Mouse (Mus musculus): ENCODE data around the gene Ap1g1. TPM values are rescaled to one million over a fixed set of nuclear protein-coding genes. Genes with fewer than 3 reads are reported as not detected.

Ap1g1 gene
- polyA plus RNA-seq, 1 experiment = 0.16 TPM

- peaks cover 17% of the 10 kb centered on the region for H3K4me1 ChIP-seq (ENCODE audit: control insufficient read depth)
- H3K27me3 ChIP-seq (ENCODE audit: control insufficient read depth) = no peaks in the 10 kb centered on the region
- peaks cover 81% of the 10 kb centered on the region for H3K36me3 ChIP-seq (ENCODE audit: control insufficient read depth)
- no peak overlapping the region for H3K4me3 ChIP-seq (replicated peaks)
- H3K9me3 ChIP-seq (ENCODE audit: control insufficient read depth, low read length) = peaks cover 3% of the 10 kb centered on the region; the same call in 1 of the 2 replicates
- TF ChIP-seq TAL1 (IDR thresholded peaks at IDR 0.05; ENCODE audit: low read length) (no peak), GATA1 (IDR thresholded peaks at IDR 0.05; ENCODE audit: low read length) (no peak)
Measured at GRCm38 (mm10) chr8:109890794-109891585, 112.6 kb downstream of the Ap1g1 start.

GRCm38 (mm10) chr8:109894636-109895035 is 116.3 kb downstream of the Ap1g1 start:
- peaks cover 80% of the 10 kb centered on the region for H3K36me3 ChIP-seq (ENCODE audit: control insufficient read depth)
- peaks cover 17% of the 10 kb centered on the region for H3K4me1 ChIP-seq (ENCODE audit: control insufficient read depth)
- H3K4me3 ChIP-seq (replicated peaks) = no peak overlapping the region
- H3K27me3 ChIP-seq (ENCODE audit: control insufficient read depth) = no peaks in the 10 kb centered on the region
- peaks cover 3% of the 10 kb centered on the region; the same call in 1 of the 2 replicates for H3K9me3 ChIP-seq (ENCODE audit: control insufficient read depth, low read length)
- TF ChIP-seq GATA1 (IDR thresholded peaks at IDR 0.05; ENCODE audit: low read length) (no peak), TAL1 (IDR thresholded peaks at IDR 0.05; ENCODE audit: low read length) (no peak)

- peaks cover 17% of the 10 kb centered on the region for H3K4me1 ChIP-seq (ENCODE audit: control insufficient read depth)
- H3K4me3 ChIP-seq (replicated peaks) = no peak overlapping the region
- H3K36me3 ChIP-seq (ENCODE audit: control insufficient read depth) = peaks cover 80% of the 10 kb centered on the region
- TF ChIP-seq TAL1 (IDR thresholded peaks at IDR 0.05; ENCODE audit: low read length) (no peak), GATA1 (IDR thresholded peaks at IDR 0.05; ENCODE audit: low read length) (no peak)
- H3K9me3 ChIP-seq (ENCODE audit: control insufficient read depth, low read length) = peaks cover 3% of the 10 kb centered on the region; the same call in 1 of the 2 replicates
- no peaks in the 10 kb centered on the region for H3K27me3 ChIP-seq (ENCODE audit: control insufficient read depth)
Measured at GRCm38 (mm10) chr8:109895355-109895754, 117.0 kb downstream of the Ap1g1 start.

- TF ChIP-seq GATA1 (IDR thresholded peaks at IDR 0.05; ENCODE audit: low read length) (no peak), TAL1 (IDR thresholded peaks at IDR 0.05; ENCODE audit: low read length) (no peak)
- Histone ChIP-seq H3K4me3 (replicated peaks) (no peak overlapping the region), H3K9me3 (ENCODE audit: control insufficient read depth, low read length) (no peaks in the 10 kb centered on the region), H3K4me1 (ENCODE audit: control insufficient read depth) (no peaks in the 10 kb centered on the region; the same call in 1 of the 2 replicates), H3K27me3 (ENCODE audit: control insufficient read depth) (no peaks in the 10 kb centered on the region), H3K36me3 (ENCODE audit: control insufficient read depth) (peaks cover 90% of the 10 kb centered on the region)
Measured at GRCm38 (mm10) chr8:109902379-109902778, 124.0 kb downstream of the Ap1g1 start.

GRCm38 (mm10) chr8:109903909-109904469 is 125.6 kb downstream of the Ap1g1 start:
- Histone ChIP-seq H3K27me3 (ENCODE audit: control insufficient read depth) (no peaks in the 10 kb centered on the region), H3K9me3 (ENCODE audit: control insufficient read depth, low read length) (no peaks in the 10 kb centered on the region), H3K36me3 (ENCODE audit: control insufficient read depth) (peaks cover 92% of the 10 kb centered on the region), H3K4me1 (ENCODE audit: control insufficient read depth) (no peaks in the 10 kb centered on the region; the same call in 1 of the 2 replicates), H3K4me3 (replicated peaks) (no peak overlapping the region)
- TF ChIP-seq TAL1 (IDR thresholded peaks at IDR 0.05; ENCODE audit: low read length) = no peak
- no peak for TF ChIP-seq GATA1 (IDR thresholded peaks at IDR 0.05; ENCODE audit: low read length)

- peaks cover 95% of the 10 kb centered on the region for H3K36me3 ChIP-seq (ENCODE audit: control insufficient read depth)
- no peak overlapping the region for H3K4me3 ChIP-seq (replicated peaks)
- H3K27me3 ChIP-seq (ENCODE audit: control insufficient read depth) = no peaks in the 10 kb centered on the region
- TF ChIP-seq GATA1 (IDR thresholded peaks at IDR 0.05; ENCODE audit: low read length) (no peak), TAL1 (IDR thresholded peaks at IDR 0.05; ENCODE audit: low read length) (no peak)
- H3K4me1 ChIP-seq (ENCODE audit: control insufficient read depth) = no peaks in the 10 kb centered on the region
- H3K9me3 ChIP-seq (ENCODE audit: control insufficient read depth, low read length) = no peaks in the 10 kb centered on the region
Measured at GRCm38 (mm10) chr8:109904928-109905668, 126.7 kb downstream of the Ap1g1 start.

GRCm38 (mm10) chr8:109906907-109907306 is 128.6 kb downstream of the Ap1g1 start:
- H3K36me3 ChIP-seq (ENCODE audit: control insufficient read depth) = peaks cover 95% of the 10 kb centered on the region
- H3K4me1 ChIP-seq (ENCODE audit: control insufficient read depth) = no peaks in the 10 kb centered on the region
- no peak for TF ChIP-seq TAL1 (IDR thresholded peaks at IDR 0.05; ENCODE audit: low read length)
- no peak for TF ChIP-seq GATA1 (IDR thresholded peaks at IDR 0.05; ENCODE audit: low read length)
- H3K9me3 ChIP-seq (ENCODE audit: control insufficient read depth, low read length) = no peaks in the 10 kb centered on the region
- no peaks in the 10 kb centered on the region for H3K27me3 ChIP-seq (ENCODE audit: control insufficient read depth)
- H3K4me3 ChIP-seq (replicated peaks) = no peak overlapping the region

GRCm38 (mm10) chr8:109907376-109907775 is 129.0 kb downstream of the Ap1g1 start:
- no peaks in the 10 kb centered on the region for H3K4me1 ChIP-seq (ENCODE audit: control insufficient read depth)
- peaks cover 95% of the 10 kb centered on the region for H3K36me3 ChIP-seq (ENCODE audit: control insufficient read depth)
- H3K27me3 ChIP-seq (ENCODE audit: control insufficient read depth) = no peaks in the 10 kb centered on the region
- no peaks in the 10 kb centered on the region for H3K9me3 ChIP-seq (ENCODE audit: control insufficient read depth, low read length)
- no peak overlapping the region for H3K4me3 ChIP-seq (replicated peaks)
- TF ChIP-seq TAL1 (IDR thresholded peaks at IDR 0.05; ENCODE audit: low read length) = no peak
- TF ChIP-seq GATA1 (IDR thresholded peaks at IDR 0.05; ENCODE audit: low read length) = no peak

Other genes with a start within 250 kb of the Ap1g1 start
- 2.4 and 3.1 TPM in 2 replicates for gene Dhx38, start 212.7 kb upstream of the Ap1g1 start, polyA plus RNA-seq (2012)
- 0.37 and 0.41 TPM in 2 replicates for gene Txnl4b, start 212.7 kb upstream of the Ap1g1 start, polyA plus RNA-seq (2012)
- gene Hp, start 199.4 kb upstream of the Ap1g1 start, polyA plus RNA-seq (2012) = 0.23 and 0.26 TPM in 2 replicates
- 0.95 and 1.3 TPM in 2 replicates for gene Dhodh, start 169.9 kb upstream of the Ap1g1 start, polyA plus RNA-seq (2012)
- gene Pkd1l3, start 164.0 kb upstream of the Ap1g1 start, polyA plus RNA-seq (2012) = 0.01 TPM in 2 replicates
- gene Ist1, start 85.3 kb upstream of the Ap1g1 start, polyA plus RNA-seq (2012) = 0.78 and 0.93 TPM in 2 replicates
- 2.2 and 2.5 TPM in 2 replicates for gene Zfp821, start 73.0 kb upstream of the Ap1g1 start, polyA plus RNA-seq (2012)
- 1.3 TPM in 2 replicates for gene Atxn1l, start 40.8 kb upstream of the Ap1g1 start, polyA plus RNA-seq (2012)
- gene Phlpp2, start 90.0 kb downstream of the Ap1g1 start, polyA plus RNA-seq (2012) = 0.45 and 0.51 TPM in 2 replicates
- not detected in 2 replicates for gene Marveld3, start 183.6 kb downstream of the Ap1g1 start, polyA plus RNA-seq (2012)
- not detected in 2 replicates for gene Tat, start 211.9 kb downstream of the Ap1g1 start, polyA plus RNA-seq (2012)

All from erythroblast, embryonic 14.5 days (primary cell).